Mouse (Mus musculus) layer of hippocampus, adult 18-20 months (tissue): ENCODE data around the gene Plg. TPM values are rescaled to one million over a fixed set of nuclear protein-coding genes. Genes with fewer than 3 reads are reported as not detected.

Source experiments
- DNase-seq, 2 experiments: peaks; one replicate each; pipeline ENCODE4 v3.0.0; 2022; ENCODE audit warnings: low spot score in 2 of 2
- total RNA-seq, 2 experiments: library from RNA; stranded (reverse); gene quantifications; 2 replicates each; pipeline ENCODE4 v1.2.3; 2021

The Plg gene
- total RNA-seq, 2 experiments from 2014 or later, result not detected

GRCm38 (mm10) chr17:12452862-12453531, 74.6 kb downstream of the Plg start:
- DNase-seq, result no peak

GRCm38 (mm10) chr17:12453691-12454090, 75.3 kb downstream of the Plg start:
- no peak for DNase-seq

- no peak for DNase-seq
Measured at GRCm38 (mm10) chr17:12455143-12455790, 76.9 kb downstream of the Plg start.

- DNase-seq, result no peak
Measured at GRCm38 (mm10) chr17:12461168-12461567, 82.8 kb downstream of the Plg start.

- DNase-seq, result no peak
Measured at GRCm38 (mm10) chr17:12466501-12467000, 88.1 kb downstream of the Plg start.

- no peak for DNase-seq
Measured at GRCm38 (mm10) chr17:12467642-12468041, 89.2 kb downstream of the Plg start.

GRCm38 (mm10) chr17:12468745-12469144, 90.3 kb downstream of the Plg start:
- no peak for DNase-seq

Other genes starting within 250 kb of the Plg start
- gene Map3k4, start 59.8 kb upstream of the Plg start, total RNA-seq, result 10 to 100 TPM; 64.3 to 65.9 TPM
- under 1 TPM; 0.25 to 0.45 TPM for gene Slc22a3, start 129.1 kb downstream of the Plg start, total RNA-seq
- gene Slc22a2, start 205.5 kb downstream of the Plg start, total RNA-seq, result under 1 TPM in 1 of 2 experiments, not detected in 1; 0.20 TPM